Mouse (Mus musculus): ENCODE results near the gene Lyzl4. TPM values are rescaled to one million over a fixed set of nuclear protein-coding genes. Genes with fewer than 3 reads are reported as not detected.

Lyzl4 gene
- polyA plus RNA-seq (2014; fragmentation: Nextera tagmentation; extraction: Ambion mirVana), result not detected in 2 replicates

DNA sequence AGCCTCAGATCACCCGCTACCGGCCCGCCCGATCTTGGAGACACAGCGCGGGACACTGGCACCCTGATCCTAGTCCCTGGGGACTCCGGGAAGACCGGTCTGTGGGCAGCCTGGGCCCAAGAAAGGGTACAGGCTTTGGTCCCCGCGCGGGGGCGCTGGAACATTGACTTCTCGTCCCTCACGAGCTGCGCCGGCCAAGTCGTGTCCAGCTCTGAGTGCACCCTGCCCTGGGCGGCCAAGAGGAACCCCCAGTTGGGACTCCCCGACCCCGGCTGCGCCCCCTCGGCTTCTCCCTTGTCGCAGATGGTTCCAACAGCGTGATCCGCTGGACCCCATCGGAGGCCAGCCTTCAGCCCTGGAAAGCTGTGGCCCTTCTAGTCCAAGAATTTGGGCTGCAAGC lies at the start of gene Lyzl4:
Gene Lyzl4, minus strand, starts transcription at position 96 of the 400 bp plus-strand sequence.
- peaks cover 8% of the 10 kb centered on the region for H3K4me1 ChIP-seq (replicated peaks; ENCODE audit: control insufficient read depth, insufficient read depth, low read length)
- peak within 1 kb of the TSS; percentile 60 for H3K9ac ChIP-seq (ENCODE audit: low read length)
- H3K4me3 ChIP-seq (ENCODE audit: low read depth, low read length), result peak within 1 kb of the TSS; percentile 44
- WGBS, result under 1% methylated on average over 25 of the region's 26 CpGs
- peaks cover 40% of the 10 kb centered on the region for H3K27me3 ChIP-seq (ENCODE audit: control insufficient read depth, insufficient read depth, low read length)
- peak; percentile 63 for ATAC-seq (replicated peaks; ENCODE audit: low FRiP score)
- H3K9me3 ChIP-seq (ENCODE audit: control insufficient read depth, low read length), result no peaks in the 10 kb centered on the region
- no peaks in the 10 kb centered on the region for H3K36me3 ChIP-seq (ENCODE audit: control insufficient read depth, insufficient read depth, low read length)
- H3K4me2 ChIP-seq (ENCODE audit: low read depth, low read length, severe bottlenecking), result peak within 1 kb of the TSS; percentile 81
- DNase-seq (ENCODE audit: low spot score), result peak; percentile 84
- no peak within 1 kb of the TSS for H3K27ac ChIP-seq (ENCODE audit: low read depth, low read length)

DNA sequence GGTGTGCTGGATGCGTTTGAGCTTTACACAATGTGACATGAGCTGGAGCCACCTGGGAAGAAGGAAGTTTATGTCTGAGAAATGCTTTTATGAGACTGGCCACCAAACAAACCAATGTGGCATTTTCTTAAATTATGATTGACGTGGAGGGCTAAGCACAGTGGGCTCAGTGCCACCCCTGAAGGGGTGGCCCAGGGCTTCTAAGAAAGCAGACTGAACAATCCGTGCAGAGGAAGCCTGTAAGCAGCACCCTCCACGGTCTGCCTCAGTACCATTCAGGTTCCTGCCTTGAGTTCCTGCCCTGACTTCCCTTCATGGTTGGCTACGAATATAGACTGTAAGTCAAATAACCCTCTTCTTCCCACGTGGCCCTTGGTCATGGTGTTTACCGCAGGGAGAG lies 48.8 kb upstream of the Lyzl4 start:
- H3K9ac ChIP-seq (ENCODE audit: low read length), result no peak overlapping the region
- H3K4me1 ChIP-seq (replicated peaks; ENCODE audit: control insufficient read depth, insufficient read depth, low read length), result peaks cover 5% of the 10 kb centered on the region; the same call in 1 of the 2 replicates
- 91% methylated on average over 7 of the region's 7 CpGs for WGBS
- H3K9me3 ChIP-seq (ENCODE audit: control insufficient read depth, low read length), result no peaks in the 10 kb centered on the region
- H3K27me3 ChIP-seq (ENCODE audit: control insufficient read depth, insufficient read depth, low read length), result no peaks in the 10 kb centered on the region
- ATAC-seq (replicated peaks; ENCODE audit: low FRiP score), result no peak
- DNase-seq (ENCODE audit: low spot score), result no peak
- H3K27ac ChIP-seq (ENCODE audit: low read depth, low read length), result no peak overlapping the region
- peaks cover 4% of the 10 kb centered on the region for H3K36me3 ChIP-seq (ENCODE audit: control insufficient read depth, insufficient read depth, low read length)
- no peak overlapping the region for H3K4me2 ChIP-seq (ENCODE audit: low read depth, low read length, severe bottlenecking)
- no peak overlapping the region for H3K4me3 ChIP-seq (ENCODE audit: low read depth, low read length)

DNA sequence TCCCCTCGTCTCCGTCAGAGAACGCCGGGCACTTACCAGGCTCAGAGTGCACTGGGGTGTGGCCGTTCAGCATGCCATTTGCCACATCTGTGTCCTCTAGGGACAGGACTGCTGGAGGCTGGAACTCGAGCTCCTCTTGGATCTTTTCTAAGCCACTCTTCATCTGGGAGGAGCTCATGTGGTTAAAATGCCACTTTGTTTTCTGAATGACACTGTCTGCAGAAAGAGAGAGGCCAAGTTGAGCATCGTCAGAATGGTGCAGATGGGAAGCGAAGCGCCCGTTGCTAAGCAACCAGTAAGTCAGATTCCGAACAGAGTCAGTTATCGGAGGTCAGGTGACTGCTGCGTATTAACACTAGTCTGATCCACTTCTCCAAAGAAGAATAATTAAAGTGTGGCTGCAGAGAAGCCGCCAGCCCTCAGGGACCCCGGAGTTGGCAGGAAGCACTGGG lies 48.3 kb upstream of the Lyzl4 start:
- Histone ChIP-seq H3K27me3 (ENCODE audit: control insufficient read depth, insufficient read depth, low read length) (no peaks in the 10 kb centered on the region), H3K4me2 (ENCODE audit: low read depth, low read length, severe bottlenecking) (no peak overlapping the region), H3K36me3 (ENCODE audit: control insufficient read depth, insufficient read depth, low read length) (peaks cover 4% of the 10 kb centered on the region), H3K4me1 (replicated peaks; ENCODE audit: control insufficient read depth, insufficient read depth, low read length) (peaks cover 5% of the 10 kb centered on the region; the same call in 1 of the 2 replicates), H3K9me3 (ENCODE audit: control insufficient read depth, low read length) (no peaks in the 10 kb centered on the region), H3K4me3 (ENCODE audit: low read depth, low read length) (no peak overlapping the region), H3K9ac (ENCODE audit: low read length) (no peak overlapping the region), H3K27ac (ENCODE audit: low read depth, low read length) (no peak overlapping the region)
- 80% methylated on average over 15 of the region's 15 CpGs for WGBS
- ATAC-seq (replicated peaks; ENCODE audit: low FRiP score) (peak; percentile 64), DNase-seq (ENCODE audit: low spot score) (no peak)

DNA sequence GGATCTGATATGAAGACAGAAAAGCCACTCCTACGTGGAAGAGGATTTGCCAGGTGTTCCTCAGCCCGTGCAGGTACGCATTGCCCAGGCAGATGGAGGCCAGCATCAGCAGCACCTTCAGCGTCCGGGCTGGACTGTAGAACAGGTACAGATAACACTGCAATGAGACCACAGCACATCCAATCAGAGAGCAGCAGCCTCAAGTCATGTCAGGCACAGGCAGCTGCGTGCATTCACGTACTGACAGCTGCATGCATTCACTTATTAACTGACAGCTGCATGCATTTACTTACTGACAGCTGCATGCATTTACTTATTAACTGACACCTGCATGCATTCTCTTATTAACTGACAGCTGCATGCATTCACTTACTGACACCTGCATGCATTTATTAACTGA lies 42.8 kb upstream of the Lyzl4 start:
- WGBS, result 85% methylated on average over 7 of the region's 7 CpGs
- no peak overlapping the region for H3K4me2 ChIP-seq (ENCODE audit: low read depth, low read length, severe bottlenecking)
- DNase-seq (ENCODE audit: low spot score) (no peak), ATAC-seq (replicated peaks; ENCODE audit: low FRiP score) (no peak)
- H3K27ac ChIP-seq (ENCODE audit: low read depth, low read length), result no peak overlapping the region
- no peaks in the 10 kb centered on the region for H3K9me3 ChIP-seq (ENCODE audit: control insufficient read depth, low read length)
- H3K36me3 ChIP-seq (ENCODE audit: control insufficient read depth, insufficient read depth, low read length), result peaks cover 11% of the 10 kb centered on the region
- H3K9ac ChIP-seq (ENCODE audit: low read length), result no peak overlapping the region
- H3K4me1 ChIP-seq (replicated peaks; ENCODE audit: control insufficient read depth, insufficient read depth, low read length), result 0 out of 2 replicates have a peak, but pooled peaks cover 1% of the 10 kb centered on the region
- H3K4me3 ChIP-seq (ENCODE audit: low read depth, low read length), result no peak overlapping the region
- no peaks in the 10 kb centered on the region for H3K27me3 ChIP-seq (ENCODE audit: control insufficient read depth, insufficient read depth, low read length)

DNA sequence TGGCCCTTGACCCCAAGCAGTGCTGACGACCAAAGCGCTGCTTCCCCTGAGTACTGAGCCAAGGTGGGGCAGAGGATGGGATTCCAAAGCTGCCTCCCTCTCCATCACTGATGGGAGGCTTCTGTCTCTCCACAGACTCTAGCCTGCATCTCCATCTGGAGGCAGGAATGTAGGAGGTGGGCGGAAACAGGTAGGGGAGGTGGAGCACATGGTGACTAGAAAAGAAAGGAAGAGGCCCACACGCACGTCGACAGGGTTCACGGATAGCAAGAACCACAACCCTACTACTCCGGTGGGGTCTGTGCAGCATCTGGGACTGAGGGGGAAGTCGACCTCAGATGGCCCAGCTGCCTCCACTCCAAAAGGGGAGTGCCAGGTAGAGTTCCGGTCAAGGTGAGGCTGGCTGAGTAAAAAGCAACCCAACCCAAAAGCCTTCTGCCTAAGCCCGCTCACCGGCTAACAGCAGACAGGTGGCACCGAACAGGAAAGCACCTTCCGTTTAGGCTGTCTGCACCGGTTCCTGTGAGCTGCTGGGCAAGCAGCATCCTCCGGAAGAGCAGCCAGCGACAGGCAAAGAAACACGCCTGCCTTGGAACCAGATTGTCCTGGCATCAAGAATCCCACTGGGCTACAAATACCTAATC lies 40.3 kb upstream of the Lyzl4 start:
- Histone ChIP-seq H3K4me1 (replicated peaks; ENCODE audit: control insufficient read depth, insufficient read depth, low read length) (0 out of 2 replicates have a peak, but pooled peaks cover 2% of the 10 kb centered on the region), H3K4me2 (ENCODE audit: low read depth, low read length, severe bottlenecking) (no peak overlapping the region), H3K36me3 (ENCODE audit: control insufficient read depth, insufficient read depth, low read length) (peaks cover 7% of the 10 kb centered on the region), H3K9me3 (ENCODE audit: control insufficient read depth, low read length) (no peaks in the 10 kb centered on the region), H3K9ac (ENCODE audit: low read length) (no peak overlapping the region), H3K4me3 (ENCODE audit: low read depth, low read length) (no peak overlapping the region), H3K27me3 (ENCODE audit: control insufficient read depth, insufficient read depth, low read length) (no peaks in the 10 kb centered on the region), H3K27ac (ENCODE audit: low read depth, low read length) (no peak overlapping the region)
- WGBS, result 74% methylated on average over 18 of the region's 18 CpGs
- no peak for DNase-seq (ENCODE audit: low spot score)
- no peak for ATAC-seq (replicated peaks; ENCODE audit: low FRiP score)

DNA sequence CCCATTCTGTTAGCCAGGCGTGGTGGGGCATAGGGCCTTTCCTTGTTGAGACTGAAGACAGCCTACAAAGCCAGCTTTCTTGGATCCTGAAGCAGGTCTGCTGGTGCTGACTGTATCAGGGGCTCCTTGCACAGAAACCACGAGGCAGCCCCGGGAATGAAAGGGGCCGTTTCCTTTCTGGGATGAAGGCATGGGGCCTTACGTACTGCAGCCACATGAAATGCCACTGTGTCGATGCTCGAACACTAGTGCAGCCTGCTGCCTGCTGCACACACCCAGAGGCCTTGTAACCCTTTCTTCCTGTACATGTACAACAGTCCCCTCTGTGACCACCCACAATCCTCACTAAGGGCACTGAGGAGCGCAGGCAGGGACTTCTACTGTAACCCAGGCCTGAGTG lies 39.3 kb upstream of the Lyzl4 start:
- H3K4me3 ChIP-seq (ENCODE audit: low read depth, low read length), result no peak overlapping the region
- WGBS, result 85% methylated on average over 8 of the region's 8 CpGs
- no peak overlapping the region for H3K9ac ChIP-seq (ENCODE audit: low read length)
- H3K9me3 ChIP-seq (ENCODE audit: control insufficient read depth, low read length), result no peaks in the 10 kb centered on the region
- no peak overlapping the region for H3K4me2 ChIP-seq (ENCODE audit: low read depth, low read length, severe bottlenecking)
- H3K4me1 ChIP-seq (replicated peaks; ENCODE audit: control insufficient read depth, insufficient read depth, low read length), result 0 out of 2 replicates have a peak, but pooled peaks cover 2% of the 10 kb centered on the region
- DNase-seq (ENCODE audit: low spot score) (no peak), ATAC-seq (replicated peaks; ENCODE audit: low FRiP score) (no peak)
- no peaks in the 10 kb centered on the region for H3K27me3 ChIP-seq (ENCODE audit: control insufficient read depth, insufficient read depth, low read length)
- peaks cover 7% of the 10 kb centered on the region; the same call in 1 of the 2 replicates for H3K36me3 ChIP-seq (ENCODE audit: control insufficient read depth, insufficient read depth, low read length)
- H3K27ac ChIP-seq (ENCODE audit: low read depth, low read length), result no peak overlapping the region

DNA sequence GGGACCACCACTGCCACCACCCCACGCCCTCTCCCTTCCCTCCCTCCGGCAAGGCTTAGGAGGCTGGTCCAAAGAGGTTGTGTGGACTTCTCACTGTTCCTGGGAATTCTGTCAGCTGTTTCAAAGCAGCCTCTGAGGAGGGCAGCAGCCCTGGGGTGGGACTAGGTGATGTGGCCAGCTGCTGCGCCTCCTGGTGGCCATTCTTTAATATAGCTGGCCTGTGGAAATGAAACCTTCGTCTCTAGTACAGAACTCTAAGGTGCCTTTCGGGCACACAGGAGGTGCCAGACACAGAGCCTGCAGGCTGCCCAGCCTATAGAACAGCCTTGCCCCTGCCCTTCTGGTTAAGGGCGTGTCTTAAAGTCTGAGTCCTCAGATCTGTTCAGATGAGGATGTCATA lies 37.7 kb upstream of the Lyzl4 start:
- 20% methylated on average over 6 of the region's 6 CpGs for WGBS
- Histone ChIP-seq H3K4me1 (replicated peaks; ENCODE audit: control insufficient read depth, insufficient read depth, low read length) (0 out of 2 replicates have a peak, but pooled peaks cover 2% of the 10 kb centered on the region), H3K9ac (ENCODE audit: low read length) (no peak overlapping the region), H3K4me3 (ENCODE audit: low read depth, low read length) (no peak overlapping the region), H3K4me2 (ENCODE audit: low read depth, low read length, severe bottlenecking) (no peak overlapping the region), H3K36me3 (ENCODE audit: control insufficient read depth, insufficient read depth, low read length) (peaks cover 3% of the 10 kb centered on the region; the same call in 1 of the 2 replicates), H3K27me3 (ENCODE audit: control insufficient read depth, insufficient read depth, low read length) (no peaks in the 10 kb centered on the region), H3K9me3 (ENCODE audit: control insufficient read depth, low read length) (no peaks in the 10 kb centered on the region), H3K27ac (ENCODE audit: low read depth, low read length) (no peak overlapping the region)
- peak; percentile 72 for ATAC-seq (replicated peaks; ENCODE audit: low FRiP score)
- peak; percentile 78 for DNase-seq (ENCODE audit: low spot score)

DNA sequence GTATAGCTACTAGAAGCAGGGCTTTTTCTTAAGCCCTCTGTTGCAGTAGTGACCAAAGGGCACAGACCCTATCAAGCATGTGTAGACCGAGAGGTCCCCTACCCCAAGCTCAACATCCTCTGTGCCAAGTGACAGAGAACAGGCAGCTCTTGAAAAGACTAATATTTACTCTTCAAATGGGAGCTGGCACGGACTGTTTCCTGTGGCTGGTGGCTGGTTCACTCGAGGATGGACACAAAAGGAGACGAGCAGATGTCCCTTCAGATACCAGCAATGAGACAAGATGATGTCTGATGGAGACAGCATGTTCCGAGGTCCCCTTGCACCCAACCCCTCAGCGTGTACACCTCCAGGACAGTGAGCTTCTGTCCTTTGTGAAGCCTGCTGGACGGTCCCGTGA lies 35.6 kb upstream of the Lyzl4 start:
- no peaks in the 10 kb centered on the region for H3K9me3 ChIP-seq (ENCODE audit: control insufficient read depth, low read length)
- no peaks in the 10 kb centered on the region; the same call in 1 of the 2 replicates for H3K36me3 ChIP-seq (ENCODE audit: control insufficient read depth, insufficient read depth, low read length)
- H3K4me1 ChIP-seq (replicated peaks; ENCODE audit: control insufficient read depth, insufficient read depth, low read length), result 0 out of 2 replicates have a peak, but pooled peaks cover 2% of the 10 kb centered on the region
- 81% methylated on average over 8 of the region's 8 CpGs for WGBS
- H3K4me3 ChIP-seq (ENCODE audit: low read depth, low read length), result no peak overlapping the region
- H3K27ac ChIP-seq (ENCODE audit: low read depth, low read length), result no peak overlapping the region
- DNase-seq (ENCODE audit: low spot score), result no peak
- H3K9ac ChIP-seq (ENCODE audit: low read length), result no peak overlapping the region
- H3K4me2 ChIP-seq (ENCODE audit: low read depth, low read length, severe bottlenecking), result no peak overlapping the region
- H3K27me3 ChIP-seq (ENCODE audit: control insufficient read depth, insufficient read depth, low read length), result no peaks in the 10 kb centered on the region
- ATAC-seq (replicated peaks; ENCODE audit: low FRiP score), result no peak

DNA sequence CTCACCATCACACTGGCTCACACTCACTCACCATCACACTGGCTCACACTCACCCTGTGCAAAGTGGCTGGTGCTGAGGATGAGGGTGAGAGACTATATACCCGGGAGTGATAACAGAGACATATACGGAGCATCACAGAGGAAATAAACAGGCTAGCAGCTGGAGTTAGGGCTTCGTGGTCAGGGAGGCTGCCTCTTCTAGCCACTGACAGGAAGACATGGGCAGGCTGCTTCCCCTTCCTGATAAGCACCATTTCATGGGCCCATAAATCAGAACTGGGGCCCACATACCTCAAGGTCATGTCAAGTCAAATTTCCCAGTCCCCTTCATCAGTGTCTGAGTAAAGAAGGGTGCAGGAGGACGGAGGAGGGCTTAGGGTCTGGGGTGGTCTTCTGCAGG lies 35.2 kb upstream of the Lyzl4 start:
- 88% methylated on average over 4 of the region's 4 CpGs for WGBS
- DNase-seq (ENCODE audit: low spot score) (no peak), ATAC-seq (replicated peaks; ENCODE audit: low FRiP score) (no peak)
- no peaks in the 10 kb centered on the region for H3K27me3 ChIP-seq (ENCODE audit: control insufficient read depth, insufficient read depth, low read length)
- H3K4me1 ChIP-seq (replicated peaks; ENCODE audit: control insufficient read depth, insufficient read depth, low read length), result 0 out of 2 replicates have a peak, but pooled peaks cover 2% of the 10 kb centered on the region
- no peaks in the 10 kb centered on the region; the same call in 1 of the 2 replicates for H3K36me3 ChIP-seq (ENCODE audit: control insufficient read depth, insufficient read depth, low read length)
- H3K4me2 ChIP-seq (ENCODE audit: low read depth, low read length, severe bottlenecking), result no peak overlapping the region
- H3K9me3 ChIP-seq (ENCODE audit: control insufficient read depth, low read length), result no peaks in the 10 kb centered on the region
- H3K27ac ChIP-seq (ENCODE audit: low read depth, low read length), result no peak overlapping the region
- H3K4me3 ChIP-seq (ENCODE audit: low read depth, low read length), result no peak overlapping the region
- no peak overlapping the region for H3K9ac ChIP-seq (ENCODE audit: low read length)
